Mouse (Mus musculus) E14TG2a.4 (cell line): Measurements from ENCODE around the gene Usp3.

ENCODE experiments used
- CTCF ChIP-seq: conservative IDR thresholded peaks from 2 replicates; pipeline ENCODE4 v1.5.1; 2014; ENCODE audit warnings: low read length
- NANOG ChIP-seq: IDR thresholded peaks from 2 replicates; pipeline ENCODE4 v1.6.1; 2014; ENCODE audit warnings: borderline replicate concordance, low read length, mixed read lengths

DNA sequence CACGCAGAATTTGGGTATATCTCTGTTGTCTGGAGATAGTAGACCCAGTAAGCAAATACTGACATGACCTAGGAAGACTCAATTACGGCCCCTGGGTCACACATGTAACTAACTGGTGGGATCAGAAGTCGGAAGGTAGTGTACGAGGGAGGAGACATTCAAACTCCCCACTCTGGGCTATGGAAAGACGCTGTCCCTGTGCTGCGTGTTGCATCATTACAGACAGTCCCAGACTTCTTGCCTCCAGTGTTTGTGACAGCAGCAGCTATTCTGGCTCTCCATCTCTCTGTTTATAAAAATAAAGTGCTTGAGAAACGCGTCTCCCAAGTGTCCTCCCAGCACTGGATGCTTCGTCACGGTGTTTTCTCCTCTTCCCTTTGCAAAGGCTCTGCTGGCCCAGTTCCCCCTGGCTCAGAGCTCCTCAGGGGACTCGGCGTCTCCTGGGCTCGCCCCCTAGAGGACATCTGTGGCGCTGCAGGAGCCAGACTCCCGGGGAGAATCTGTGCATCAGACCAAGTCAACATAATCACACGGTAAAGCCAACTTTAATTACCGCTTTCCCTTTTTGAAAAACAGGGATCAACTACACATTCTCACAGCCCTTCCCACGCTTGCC lies 18.6 kb upstream of the Usp3 start:
- TF ChIP-seq NANOG (no peak), CTCF (peak; percentile 98)
